Mouse (Mus musculus): ENCODE results near the gene Gm340.

GRCm38 (mm10) chr19:41616274-41616673 is 34.1 kb downstream of the Gm340 start:
- TF ChIP-seq CTCF (IDR thresholded peaks at IDR 0.05) (no peak), POLR2A (IDR thresholded peaks at IDR 0.05; ENCODE audit: insufficient read depth, low read depth, low read length) (no peak)
